Mouse (Mus musculus) 3134 (cell line): ENCODE results near the gene Inafm2.

ENCODE experiments used
- DNase-seq: peaks from one replicate; pipeline ENCODE4 v3.0.0-alpha.2; 2011; ENCODE audit warnings: low spot score; ENCODE audit not compliant: insufficient read length; ENCODE audit errors: extremely low read depth

Inafm2 gene

GRCm38 (mm10) chr2:118745232-118745884, at the start of gene Inafm2:
TSS of gene Inafm2 (plus strand) at chr2:118745758.
- DNase-seq: peak; percentile 96

GRCm38 (mm10) chr2:118696451-118697308, 48.9 kb upstream of the Inafm2 start:
- no peak for DNase-seq

GRCm38 (mm10) chr2:118697311-118697877, 48.2 kb upstream of the Inafm2 start:
- peak; percentile 55 for DNase-seq

GRCm38 (mm10) chr2:118697955-118698354, 47.6 kb upstream of the Inafm2 start:
- peak; percentile 75 for DNase-seq

GRCm38 (mm10) chr2:118700179-118701062, 45.1 kb upstream of the Inafm2 start:
- no peak for DNase-seq

- no peak for DNase-seq
Observed at GRCm38 (mm10) chr2:118701161-118701560, 44.4 kb upstream of the Inafm2 start.

- DNase-seq: no peak
Observed at GRCm38 (mm10) chr2:118701971-118702882, 43.3 kb upstream of the Inafm2 start.

GRCm38 (mm10) chr2:118702883-118703761, 42.4 kb upstream of the Inafm2 start:
- DNase-seq: no peak

- DNase-seq: no peak
Observed at GRCm38 (mm10) chr2:118703913-118704730, 41.4 kb upstream of the Inafm2 start, which contains the start of gene Ankrd63. TSS of gene Ankrd63 (minus strand) at chr2:118703963.

- DNase-seq: no peak
Observed at GRCm38 (mm10) chr2:118706436-118706835, 39.1 kb upstream of the Inafm2 start.

GRCm38 (mm10) chr2:118708472-118708871, 37.1 kb upstream of the Inafm2 start:
- DNase-seq: no peak

- no peak for DNase-seq
Observed at GRCm38 (mm10) chr2:118709655-118710221, 35.8 kb upstream of the Inafm2 start.

GRCm38 (mm10) chr2:118711038-118711494, 34.5 kb upstream of the Inafm2 start:
- DNase-seq: no peak

GRCm38 (mm10) chr2:118713631-118714030, 31.9 kb upstream of the Inafm2 start:
- no peak for DNase-seq

GRCm38 (mm10) chr2:118714230-118714629, 31.3 kb upstream of the Inafm2 start:
- no peak for DNase-seq

- no peak for DNase-seq
Observed at GRCm38 (mm10) chr2:118716677-118717076, 28.9 kb upstream of the Inafm2 start.
